ENCODE assay signal across 12 mouse cellular contexts in the genomic region with DNA sequence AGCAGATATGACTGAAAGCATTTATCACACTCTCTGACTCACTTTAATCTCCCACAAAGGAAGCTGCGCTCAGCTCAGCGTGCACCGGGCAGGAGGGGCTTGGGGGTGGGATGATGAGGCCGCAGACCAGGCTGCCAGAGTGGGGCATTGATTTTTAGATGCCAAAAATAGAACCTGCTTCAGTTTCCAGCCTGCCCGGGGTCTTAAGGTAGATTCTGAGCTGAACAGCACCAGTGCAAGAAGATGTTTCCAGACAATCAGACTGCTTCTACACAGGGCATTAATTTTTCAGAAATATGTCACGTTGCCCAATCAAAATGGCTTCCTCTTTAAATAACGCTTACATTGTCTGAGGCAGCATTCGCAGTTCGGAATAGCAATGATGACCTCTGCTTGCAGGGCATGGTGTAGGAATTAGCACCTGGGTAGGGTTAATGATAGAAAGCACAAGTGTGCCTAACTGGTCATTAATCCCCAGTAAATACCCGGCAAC.
DNase-seq lines count a peak whose midpoint lies in the region; ATAC-seq and TF ChIP-seq lines count a peak whose summit lies in the region.
"Had no signal": no experiment of that assay in that cellular context is flagged by ENCODE, and none has a peak within 500 bp of the region (broad histone marks: within the 10 kb centered on the region; RNA-seq: fewer than 3 reads in every experiment).

No protein-coding gene starts in this region.

- no peak for TF ChIP-seq CTCF in forebrain, postnatal 0 days (IDR thresholded peaks at IDR 0.05; ENCODE audit: low read depth)

- no peaks in the 10 kb centered on the region for H3K36me3 ChIP-seq in forebrain, postnatal 0 days (ENCODE audit: insufficient read depth)
- no peaks in the 10 kb centered on the region for H3K36me3 ChIP-seq in midbrain, embryonic 14.5 days (ENCODE audit: control insufficient read depth, insufficient read depth, low read length)
- H3K36me3 ChIP-seq in intestine, embryonic 15.5 days, result no peaks in the 10 kb centered on the region
- H3K36me3 ChIP-seq: embryonic facial prominence, embryonic 10.5 days had no signal

- H3K9me3 ChIP-seq in forebrain, postnatal 0 days (ENCODE audit: low read length), result no peaks in the 10 kb centered on the region
- H3K9me3 ChIP-seq in midbrain, embryonic 14.5 days (ENCODE audit: control insufficient read depth, low read length), result no peaks in the 10 kb centered on the region
- H3K9me3 ChIP-seq in intestine, embryonic 15.5 days, result no peaks in the 10 kb centered on the region
- H3K9me3 ChIP-seq: embryonic facial prominence, embryonic 10.5 days had no signal

- no peak overlapping the region for H3K4me3 ChIP-seq in forebrain, postnatal 0 days (ENCODE audit: low read depth, low read length)
- no peak overlapping the region for H3K4me3 ChIP-seq in midbrain, embryonic 14.5 days (replicated peaks; ENCODE audit: low read depth, low read length)
- no peak overlapping the region for H3K4me3 ChIP-seq in intestine, embryonic 15.5 days (replicated peaks)
- H3K4me3 ChIP-seq: embryonic facial prominence, embryonic 10.5 days had no signal

- peak; percentile 16 for DNase-seq in heart, adult 11 months
- DNase-seq in heart, postnatal 36 days, result no peak
- peak; percentile 18 for DNase-seq in adrenal gland, adult 8-10 months
- peak; percentile 21 for DNase-seq in forebrain, postnatal 0 days
- DNase-seq in midbrain, embryonic 14.5 days, result peak; percentile 70
- no peak for DNase-seq in spleen, postnatal 14 days (ENCODE audit: low spot score in 2 of 2)
- DNase-seq: B cell, adult 2 months; cerebellum, adult 18-20 months had no signal

- WGBS in forebrain, postnatal 0 days, result 52% methylated on average over 10 of the region's 10 CpGs
- 27% methylated on average over 10 of the region's 10 CpGs for WGBS in midbrain, embryonic 14.5 days
- WGBS in intestine, embryonic 15.5 days, result 66% methylated on average over 10 of the region's 10 CpGs

- H3K27ac ChIP-seq in forebrain, postnatal 0 days (ENCODE audit: low read depth, low read length), result 0 out of 2 replicates have a peak overlapping the region, but pooled peaks have one; percentile 21
- peak overlapping the region; percentile 76 for H3K27ac ChIP-seq in midbrain, embryonic 14.5 days (replicated peaks; ENCODE audit: low read depth, low read length)
- no peak overlapping the region for H3K27ac ChIP-seq in intestine, embryonic 15.5 days
- H3K27ac ChIP-seq: embryonic facial prominence, embryonic 10.5 days had no signal

- H3K4me2 ChIP-seq in forebrain, postnatal 0 days (ENCODE audit: low read depth), result no peak overlapping the region
- no peak overlapping the region for H3K4me2 ChIP-seq in midbrain, embryonic 14.5 days (ENCODE audit: low read length)
- no peak overlapping the region for H3K4me2 ChIP-seq in intestine, embryonic 15.5 days (replicated peaks)

- intact Hi-C loops in heart, postnatal 36 days (cut with DNase I), result no loop called here

- H3K9ac ChIP-seq in forebrain, postnatal 0 days, result no peak overlapping the region
- no peak overlapping the region; the same call in 1 of the 2 replicates for H3K9ac ChIP-seq in midbrain, embryonic 14.5 days (replicated peaks; ENCODE audit: low read length)
- H3K9ac ChIP-seq in intestine, embryonic 15.5 days, result no peak overlapping the region

- H3K27me3 ChIP-seq in forebrain, postnatal 0 days (ENCODE audit: insufficient read depth, low read length), result no peaks in the 10 kb centered on the region
- H3K27me3 ChIP-seq in midbrain, embryonic 14.5 days (ENCODE audit: control insufficient read depth, insufficient read depth, low read length), result no peaks in the 10 kb centered on the region
- no peaks in the 10 kb centered on the region for H3K27me3 ChIP-seq in intestine, embryonic 15.5 days (replicated peaks)

- ATAC-seq in forebrain, postnatal 0 days, result peak; percentile 59; the same call in 1 of the 2 replicates
- peak; percentile 73; the same call in 1 of the 2 replicates for ATAC-seq in midbrain, embryonic 14.5 days (ENCODE audit: low FRiP score, low TSS enrichment)
- no peak for ATAC-seq in frontal cortex, adult (ENCODE audit: low TSS enrichment)
- no peak for ATAC-seq in intestine, embryonic 15.5 days
- ATAC-seq: inflammation-experienced regulatory T-cells, adult 6 months had no signal

- H3K4me1 ChIP-seq in forebrain, postnatal 0 days (ENCODE audit: insufficient read depth), result no peaks in the 10 kb centered on the region
- peaks cover 11% of the 10 kb centered on the region for H3K4me1 ChIP-seq in midbrain, embryonic 14.5 days (ENCODE audit: control insufficient read depth, insufficient read depth, low read length)
- no peaks in the 10 kb centered on the region for H3K4me1 ChIP-seq in intestine, embryonic 15.5 days (replicated peaks)

Comparison
In these comparisons a context has a peak if more than half of its experiments do, and no peak if none do; other contexts are left out.
1. DNase-seq: peak in heart, adult 11 months (single experiment), adrenal gland, adult 8-10 months (single experiment), forebrain, postnatal 0 days (single experiment) and midbrain, embryonic 14.5 days (single experiment); none in heart, postnatal 36 days (0 of 2) and spleen, postnatal 14 days (0 of 2).
2. ATAC-seq: peak in forebrain, postnatal 0 days (single experiment) and midbrain, embryonic 14.5 days (single experiment); none in frontal cortex, adult (single experiment) and intestine, embryonic 15.5 days (single experiment).